Mouse (Mus musculus) MEL (cell line): ENCODE results near the gene Gatb.

ENCODE experiments used
- EP300 ChIP-seq, 2 experiments: IDR thresholded peaks; 2 replicates each; pipeline ENCODE4 v1.6.1; 2011; ENCODE audit warnings: improper control_type of control experiment in 2 of 2, low read length in 2 of 2, low read depth in 1 of 2, mild to moderate bottlenecking in 1 of 2
- MYB ChIP-seq: IDR thresholded peaks from 2 replicates; pipeline ENCODE4 v1.6.1; 2011; ENCODE audit warnings: mild to moderate bottlenecking, low read depth, low read length, improper control_type of control experiment
- MYC ChIP-seq: IDR thresholded peaks from 2 replicates; pipeline ENCODE4 v1.6.1; 2011; ENCODE audit warnings: low read depth, mild to moderate bottlenecking, low read length, improper control_type of control experiment, moderate library complexity
- NRF1 ChIP-seq: IDR thresholded peaks from 2 replicates; pipeline ENCODE4 v1.6.1; 2014; ENCODE audit warnings: low read depth, mild to moderate bottlenecking, inconsistent platforms, low read length, improper control_type of control experiment, moderate library complexity; ENCODE audit not compliant: poor library complexity, insufficient read depth, severe bottlenecking
- POLR2A ChIP-seq, 2 experiments: IDR thresholded peaks; 2 replicates each; pipeline ENCODE4 v1.6.1; 2011 to 2012; ENCODE audit warnings: low read length in 2 of 2, mild to moderate bottlenecking in 2 of 2, control low read depth in 1 of 2, improper control_type of control experiment in 1 of 2, low read depth in 1 of 2, moderate library complexity in 1 of 2; ENCODE audit not compliant: control insufficient read depth in 1 of 2, insufficient read depth in 1 of 2, poor library complexity in 1 of 2
- POLR2AphosphoS2 ChIP-seq: IDR thresholded peaks from 2 replicates; pipeline ENCODE4 v1.6.1; 2011; ENCODE audit warnings: low read length, improper control_type of control experiment
- TCF12 ChIP-seq: IDR thresholded peaks from 2 replicates; pipeline ENCODE4 v1.6.1; 2014; ENCODE audit warnings: low read depth, mild to moderate bottlenecking, inconsistent platforms, low read length, improper control_type of control experiment, moderate library complexity
- USF1 ChIP-seq: IDR thresholded peaks from 2 replicates; pipeline ENCODE4 v1.6.1; 2014; ENCODE audit warnings: low read depth, mild to moderate bottlenecking, inconsistent platforms, low read length, improper control_type of control experiment, moderate library complexity

DNA sequence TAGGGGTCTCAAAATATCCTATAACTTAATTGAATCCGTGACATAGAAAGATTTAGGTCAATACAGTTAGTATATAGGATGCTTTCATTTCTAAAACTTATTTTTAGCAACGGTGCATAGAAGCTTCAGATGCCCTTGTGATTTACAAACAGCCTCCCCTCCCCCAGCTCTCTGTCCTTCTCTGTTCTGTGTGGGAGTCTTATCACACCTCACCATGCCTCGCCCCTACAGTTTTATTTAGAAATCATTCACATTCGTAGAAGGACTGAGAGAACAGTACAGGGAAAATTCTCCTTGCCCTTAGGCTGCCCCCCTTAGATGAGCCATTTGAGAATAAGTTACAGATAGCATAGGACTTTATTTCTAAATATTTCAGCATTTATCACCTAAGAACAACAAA lies 18.1 kb downstream of the Gatb start:
- TF ChIP-seq MYC = no peak
- peak; percentile 77 for TF ChIP-seq TCF12
- TF ChIP-seq POLR2AphosphoS2 = no peak
- TF ChIP-seq MYB = no peak
- peak; percentile 78 to 87 for TF ChIP-seq EP300 (IDR thresholded peaks at IDR 0.05; ENCODE audit: low read depth in 1 of 2, low read length in 2 of 2)
- TF ChIP-seq NRF1 = no peak
- no peak for TF ChIP-seq USF1
- no peak for TF ChIP-seq POLR2A (IDR thresholded peaks at IDR 0.05; ENCODE audit: control insufficient read depth in 1 of 2, insufficient read depth in 1 of 2, low read depth in 1 of 2, low read length in 2 of 2, poor library complexity in 1 of 2)
